Mouse (Mus musculus): ENCODE data around the gene Wdr91. TPM values are rescaled to one million over a fixed set of nuclear protein-coding genes. Genes with fewer than 3 reads are reported as not detected.

The Wdr91 gene
- polyA plus RNA-seq, 1 experiment from 2014 or later = 8.3 TPM

- peak overlapping the region; percentile 71 for H3K27ac ChIP-seq (ENCODE audit: low read length)
- 68% methylated on average over 5 of the region's 5 CpGs for WGBS
- no peaks in the 10 kb centered on the region for H3K9me3 ChIP-seq (replicated peaks; ENCODE audit: control insufficient read depth, low read length)
- H3K4me3 ChIP-seq (ENCODE audit: low read length) = no peak overlapping the region
- H3K9ac ChIP-seq (ENCODE audit: low read length) = peak overlapping the region; percentile 41; the same call in 1 of the 2 replicates
- no peaks in the 10 kb centered on the region for H3K36me3 ChIP-seq (ENCODE audit: control insufficient read depth, insufficient read depth)
- H3K4me2 ChIP-seq (ENCODE audit: low read depth, low read length) = no peak overlapping the region
- H3K4me1 ChIP-seq (ENCODE audit: control insufficient read depth, insufficient read depth, low read length) = peaks cover 36% of the 10 kb centered on the region
- H3K27me3 ChIP-seq (ENCODE audit: control insufficient read depth, insufficient read depth, low read length) = no peaks in the 10 kb centered on the region
- no peak for ATAC-seq (replicated peaks; ENCODE audit: extremely low read depth, insufficient read depth, low FRiP score)
These were observed 40.5 kb downstream of the Wdr91 start for GRCm38 (mm10) chr6:34870136-34870535.

GRCm38 (mm10) chr6:34869225-34869915, 41.3 kb downstream of the Wdr91 start:
- WGBS = 39% methylated on average over 13 of the region's 13 CpGs
- Histone ChIP-seq H3K36me3 (ENCODE audit: control insufficient read depth, insufficient read depth) (no peaks in the 10 kb centered on the region), H3K9me3 (replicated peaks; ENCODE audit: control insufficient read depth, low read length) (no peaks in the 10 kb centered on the region), H3K4me3 (ENCODE audit: low read length) (no peak overlapping the region), H3K4me2 (ENCODE audit: low read depth, low read length) (peak overlapping the region; percentile 29; the same call in 1 of the 2 replicates), H3K4me1 (ENCODE audit: control insufficient read depth, insufficient read depth, low read length) (peaks cover 33% of the 10 kb centered on the region), H3K9ac (ENCODE audit: low read length) (no peak overlapping the region; the same call in 1 of the 2 replicates), H3K27me3 (ENCODE audit: control insufficient read depth, insufficient read depth, low read length) (no peaks in the 10 kb centered on the region), H3K27ac (ENCODE audit: low read length) (peak overlapping the region; percentile 71)
- ATAC-seq (replicated peaks; ENCODE audit: extremely low read depth, insufficient read depth, low FRiP score) = no peak

GRCm38 (mm10) chr6:34868507-34869217, 42.0 kb downstream of the Wdr91 start:
- Histone ChIP-seq H3K9me3 (replicated peaks; ENCODE audit: control insufficient read depth, low read length) (no peaks in the 10 kb centered on the region), H3K9ac (ENCODE audit: low read length) (no peak overlapping the region), H3K27ac (ENCODE audit: low read length) (peak overlapping the region; percentile 0), H3K36me3 (ENCODE audit: control insufficient read depth, insufficient read depth) (no peaks in the 10 kb centered on the region), H3K4me3 (ENCODE audit: low read length) (no peak overlapping the region), H3K4me1 (ENCODE audit: control insufficient read depth, insufficient read depth, low read length) (peaks cover 36% of the 10 kb centered on the region), H3K4me2 (ENCODE audit: low read depth, low read length) (no peak overlapping the region), H3K27me3 (ENCODE audit: control insufficient read depth, insufficient read depth, low read length) (no peaks in the 10 kb centered on the region)
- 69% methylated on average over 20 of the region's 20 CpGs for WGBS
- ATAC-seq (replicated peaks; ENCODE audit: extremely low read depth, insufficient read depth, low FRiP score) = no peak

GRCm38 (mm10) chr6:34867995-34868350, 42.7 kb downstream of the Wdr91 start:
- ATAC-seq (replicated peaks; ENCODE audit: extremely low read depth, insufficient read depth, low FRiP score) = no peak
- H3K36me3 ChIP-seq (ENCODE audit: control insufficient read depth, insufficient read depth) = no peaks in the 10 kb centered on the region
- H3K4me1 ChIP-seq (ENCODE audit: control insufficient read depth, insufficient read depth, low read length) = peaks cover 40% of the 10 kb centered on the region
- no peak overlapping the region for H3K4me3 ChIP-seq (ENCODE audit: low read length)
- H3K9ac ChIP-seq (ENCODE audit: low read length) = no peak overlapping the region
- H3K27ac ChIP-seq (ENCODE audit: low read length) = no peak overlapping the region
- H3K9me3 ChIP-seq (replicated peaks; ENCODE audit: control insufficient read depth, low read length) = no peaks in the 10 kb centered on the region
- WGBS = 70% methylated on average over 10 of the region's 10 CpGs
- H3K27me3 ChIP-seq (ENCODE audit: control insufficient read depth, insufficient read depth, low read length) = no peaks in the 10 kb centered on the region
- H3K4me2 ChIP-seq (ENCODE audit: low read depth, low read length) = no peak overlapping the region

GRCm38 (mm10) chr6:34867301-34867994, 43.2 kb downstream of the Wdr91 start:
- Histone ChIP-seq H3K9me3 (replicated peaks; ENCODE audit: control insufficient read depth, low read length) (no peaks in the 10 kb centered on the region), H3K4me2 (ENCODE audit: low read depth, low read length) (no peak overlapping the region), H3K36me3 (ENCODE audit: control insufficient read depth, insufficient read depth) (no peaks in the 10 kb centered on the region), H3K27ac (ENCODE audit: low read length) (no peak overlapping the region), H3K4me3 (ENCODE audit: low read length) (no peak overlapping the region), H3K9ac (ENCODE audit: low read length) (no peak overlapping the region), H3K4me1 (ENCODE audit: control insufficient read depth, insufficient read depth, low read length) (peaks cover 43% of the 10 kb centered on the region), H3K27me3 (ENCODE audit: control insufficient read depth, insufficient read depth, low read length) (no peaks in the 10 kb centered on the region)
- WGBS = 77% methylated on average over 16 of the region's 16 CpGs
- ATAC-seq (replicated peaks; ENCODE audit: extremely low read depth, insufficient read depth, low FRiP score) = no peak

GRCm38 (mm10) chr6:34866786-34867185, 43.9 kb downstream of the Wdr91 start:
- Histone ChIP-seq H3K4me1 (ENCODE audit: control insufficient read depth, insufficient read depth, low read length) (peaks cover 43% of the 10 kb centered on the region), H3K27ac (ENCODE audit: low read length) (peak overlapping the region; percentile 84), H3K27me3 (ENCODE audit: control insufficient read depth, insufficient read depth, low read length) (no peaks in the 10 kb centered on the region), H3K36me3 (ENCODE audit: control insufficient read depth, insufficient read depth) (no peaks in the 10 kb centered on the region), H3K4me3 (ENCODE audit: low read length) (no peak overlapping the region), H3K4me2 (ENCODE audit: low read depth, low read length) (no peak overlapping the region), H3K9ac (ENCODE audit: low read length) (no peak overlapping the region), H3K9me3 (replicated peaks; ENCODE audit: control insufficient read depth, low read length) (no peaks in the 10 kb centered on the region)
- WGBS = 69% methylated on average over 8 of the region's 8 CpGs
- ATAC-seq (replicated peaks; ENCODE audit: extremely low read depth, insufficient read depth, low FRiP score) = no peak

GRCm38 (mm10) chr6:34865711-34866593, 44.7 kb downstream of the Wdr91 start:
- H3K9me3 ChIP-seq (replicated peaks; ENCODE audit: control insufficient read depth, low read length) = 0 out of 2 replicates have a peak, but pooled peaks cover 2% of the 10 kb centered on the region
- H3K4me1 ChIP-seq (ENCODE audit: control insufficient read depth, insufficient read depth, low read length) = peaks cover 43% of the 10 kb centered on the region
- H3K27me3 ChIP-seq (ENCODE audit: control insufficient read depth, insufficient read depth, low read length) = no peaks in the 10 kb centered on the region
- H3K27ac ChIP-seq (ENCODE audit: low read length) = peak overlapping the region; percentile 84
- no peak overlapping the region for H3K9ac ChIP-seq (ENCODE audit: low read length)
- H3K36me3 ChIP-seq (ENCODE audit: control insufficient read depth, insufficient read depth) = no peaks in the 10 kb centered on the region
- peak; percentile 73 for ATAC-seq (replicated peaks; ENCODE audit: extremely low read depth, insufficient read depth, low FRiP score)
- H3K4me2 ChIP-seq (ENCODE audit: low read depth, low read length) = no peak overlapping the region
- H3K4me3 ChIP-seq (ENCODE audit: low read length) = no peak overlapping the region
- WGBS = 40% methylated on average over 7 of the region's 7 CpGs

GRCm38 (mm10) chr6:34865213-34865612, 45.5 kb downstream of the Wdr91 start:
- Histone ChIP-seq H3K4me2 (ENCODE audit: low read depth, low read length) (no peak overlapping the region), H3K9me3 (replicated peaks; ENCODE audit: control insufficient read depth, low read length) (0 out of 2 replicates have a peak, but pooled peaks cover 2% of the 10 kb centered on the region), H3K4me1 (ENCODE audit: control insufficient read depth, insufficient read depth, low read length) (peaks cover 43% of the 10 kb centered on the region), H3K9ac (ENCODE audit: low read length) (no peak overlapping the region; the same call in 1 of the 2 replicates), H3K36me3 (ENCODE audit: control insufficient read depth, insufficient read depth) (no peaks in the 10 kb centered on the region), H3K4me3 (ENCODE audit: low read length) (no peak overlapping the region), H3K27me3 (ENCODE audit: control insufficient read depth, insufficient read depth, low read length) (no peaks in the 10 kb centered on the region), H3K27ac (ENCODE audit: low read length) (peak overlapping the region; percentile 75)
- no peak for ATAC-seq (replicated peaks; ENCODE audit: extremely low read depth, insufficient read depth, low FRiP score)
- WGBS = 47% methylated on average over 5 of the region's 5 CpGs

Measured in heart, embryonic 16.5 days (tissue).